Mouse (Mus musculus) erythroblast, adult 5-6 weeks (primary cell): ENCODE results near the gene Gm5089. TPM values are rescaled to one million over a fixed set of nuclear protein-coding genes. Genes with fewer than 3 reads are reported as not detected.

ENCODE experiments used
- ATAC-seq: replicated peaks from 2 replicates; pipeline ENCODE4 v1.8.0; 2016; ENCODE audit warnings: moderate number of reproducible peaks, mild to moderate bottlenecking, moderate TSS enrichment, inconsistent platforms; ENCODE audit not compliant: poor library complexity, low FRiP score, severe bottlenecking
- total RNA-seq, 2 experiments: library from RNA; stranded (forward) in 1 of 2; stranded (reverse) in 1 of 2; fragments of 150-400 nt in 1 of 2; fragments of 200-764, 138-1000 nt in 1 of 2; gene quantifications; 2 replicates each; pipeline versions ENCODE4 v1.2.3 to v1.2.4; 2015 to 2017; ENCODE audit warnings: low replicate concordance in 2 of 2

Gm5089 gene
- total RNA-seq, 2 experiments from 2014 or later = not detected

DNA sequence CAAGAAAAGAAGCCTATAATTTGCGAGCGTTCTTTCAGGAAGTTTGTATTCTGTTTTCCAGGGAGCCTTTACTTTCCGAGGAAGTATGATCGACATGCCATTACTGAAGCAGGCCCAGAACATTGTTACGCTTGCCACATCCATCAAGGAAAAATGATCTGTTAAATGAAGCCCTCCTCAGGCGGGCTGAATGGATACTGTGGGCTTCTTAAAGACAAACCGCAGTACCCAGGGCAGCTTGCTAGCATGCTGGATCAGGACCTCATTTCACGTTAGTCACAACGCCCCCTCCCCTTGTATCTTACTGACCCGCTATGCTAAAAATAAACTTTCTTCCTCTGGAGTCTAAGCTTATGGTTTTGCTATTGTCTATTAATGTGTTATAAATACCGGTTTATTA is 49.0 kb downstream of the Gm5089 start:
- ATAC-seq = no peak

DNA sequence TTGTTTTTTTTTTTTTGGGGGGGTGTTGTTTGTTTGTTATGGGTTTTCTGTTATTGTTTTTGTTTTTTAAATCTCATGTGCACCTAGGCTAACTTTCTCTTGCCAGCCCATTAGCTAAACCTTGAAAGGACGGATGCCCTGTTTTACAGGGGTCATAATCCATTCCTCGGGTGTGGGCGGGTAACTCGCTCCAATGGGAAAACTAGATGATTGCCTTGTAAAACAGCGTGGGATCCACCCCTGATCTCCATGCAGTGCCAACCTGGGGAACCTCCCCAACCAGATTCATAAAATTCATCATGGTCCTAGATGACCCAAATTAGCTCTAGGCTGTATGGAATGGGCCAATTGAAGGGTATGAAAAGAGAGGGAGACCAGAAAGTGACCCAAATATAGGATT is 51.0 kb downstream of the Gm5089 start:
- ATAC-seq = no peak

DNA sequence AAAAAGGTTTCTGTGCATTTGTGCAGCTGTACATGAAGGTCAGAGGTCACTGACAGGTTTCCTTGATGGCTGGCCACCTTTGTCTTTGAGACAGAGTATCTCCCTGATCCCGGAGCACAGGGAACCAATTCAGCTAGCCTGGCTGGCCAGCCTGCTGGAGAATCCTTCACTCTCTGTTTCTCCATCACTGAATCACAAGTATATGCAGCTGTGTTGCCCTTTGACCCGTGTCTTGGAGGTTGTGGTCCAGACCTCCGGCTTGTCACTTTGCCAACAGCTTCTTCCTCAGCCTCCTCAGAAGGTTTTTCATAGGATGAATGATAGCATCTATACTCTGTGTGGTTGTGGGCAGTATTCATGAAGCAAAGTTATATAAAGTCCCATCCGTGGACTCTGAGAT is 52.2 kb downstream of the Gm5089 start:
- no peak for ATAC-seq

DNA sequence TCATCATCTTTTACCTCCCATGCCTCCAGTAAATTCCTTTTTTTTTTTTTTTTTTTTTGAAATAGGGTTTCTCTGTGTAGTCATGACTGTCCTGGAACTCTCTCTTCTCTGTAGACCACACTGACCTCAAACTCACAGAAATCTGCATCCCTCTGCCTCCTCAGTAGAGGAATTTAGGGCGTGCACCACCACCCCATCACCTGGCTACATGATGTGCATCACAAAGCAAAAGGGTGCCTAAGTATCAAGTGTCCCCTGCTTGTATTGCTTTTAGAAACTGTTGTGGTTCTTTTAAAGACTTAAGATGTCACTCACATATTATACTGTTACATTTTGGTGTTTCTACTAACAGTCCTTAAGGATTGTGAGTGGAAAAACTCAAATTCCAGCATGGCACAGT is 57.8 kb downstream of the Gm5089 start:
- no peak for ATAC-seq

DNA sequence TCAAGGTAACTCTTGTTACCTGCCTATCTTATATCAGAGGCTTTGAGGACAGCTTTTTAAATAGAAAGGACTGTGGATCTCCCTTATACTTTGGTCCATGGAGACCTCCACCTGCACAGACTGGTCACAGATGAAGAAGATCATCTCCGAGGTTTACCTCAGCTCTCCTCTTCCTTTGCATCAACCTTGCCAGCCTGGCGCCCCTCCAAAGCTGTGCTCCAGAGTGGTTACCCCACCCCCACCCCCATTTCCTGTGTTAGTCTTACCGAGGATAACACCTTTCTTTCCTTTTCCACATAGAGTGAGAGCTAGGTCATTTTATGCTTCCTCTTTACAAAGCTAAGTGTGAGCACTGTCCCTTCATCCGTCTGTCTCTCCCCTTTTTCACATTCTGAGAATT is 60.0 kb downstream of the Gm5089 start:
- no peak for ATAC-seq

DNA sequence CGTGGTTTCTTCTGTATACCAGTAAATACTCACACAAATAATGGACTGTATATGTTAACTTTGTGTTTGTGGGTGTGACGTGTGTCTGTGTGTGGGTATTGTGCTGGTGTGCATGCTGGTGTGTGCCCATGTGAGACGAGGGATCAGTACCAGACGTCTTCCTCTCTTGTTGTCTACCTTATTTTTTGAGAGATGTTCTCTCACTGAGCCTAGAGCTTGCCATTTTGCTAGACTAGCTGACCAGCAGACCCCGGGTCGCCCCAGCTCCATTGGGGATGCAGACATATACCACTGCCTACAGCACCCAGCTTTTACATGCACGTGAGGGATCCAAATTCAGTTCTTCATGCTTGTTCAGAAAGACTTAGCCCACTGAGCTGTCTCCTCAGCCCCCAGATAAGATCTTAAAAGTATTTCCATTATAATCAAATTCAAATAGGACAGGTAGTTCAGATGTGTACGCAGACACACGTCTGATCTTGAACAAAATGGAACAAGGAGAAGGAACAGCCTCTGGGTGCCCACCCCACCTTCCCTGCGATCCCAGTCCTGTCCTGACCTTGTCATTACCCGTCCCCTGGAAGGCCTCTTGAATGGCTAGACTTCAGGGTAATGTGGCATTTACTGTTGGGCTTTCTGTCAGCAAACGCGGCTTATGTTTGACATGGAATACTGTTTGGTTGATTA is 61.1 kb downstream of the Gm5089 start:
- no peak for ATAC-seq

DNA sequence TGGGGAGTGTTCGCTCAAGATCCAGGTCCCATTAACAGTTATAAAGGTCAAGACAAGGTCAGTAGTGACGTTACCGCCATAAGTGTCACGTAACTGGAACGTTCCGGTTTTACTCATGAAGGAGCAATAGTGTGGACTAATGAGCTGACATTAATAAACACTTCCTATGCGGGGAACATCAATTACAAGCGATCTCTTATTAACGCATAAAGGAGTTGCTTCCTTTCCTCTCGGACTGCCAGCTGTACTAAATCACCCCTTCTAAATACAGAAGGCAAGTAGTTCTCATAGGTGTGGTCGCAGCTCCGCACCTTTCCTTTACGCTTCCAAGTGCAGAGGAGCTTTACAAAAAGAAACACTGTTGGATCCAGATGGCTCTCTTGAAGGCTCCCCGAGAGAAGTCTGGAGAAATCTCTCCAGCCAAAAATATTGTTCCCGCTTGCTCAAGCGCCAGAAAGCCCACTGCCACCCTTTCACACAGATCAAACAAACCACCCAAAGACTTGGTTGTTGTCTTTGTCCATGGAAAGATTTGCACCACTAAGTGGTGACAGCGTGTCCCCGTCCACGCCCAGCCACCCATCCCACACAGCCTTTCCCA is 62.4 kb downstream of the Gm5089 start:
- ATAC-seq = no peak

DNA sequence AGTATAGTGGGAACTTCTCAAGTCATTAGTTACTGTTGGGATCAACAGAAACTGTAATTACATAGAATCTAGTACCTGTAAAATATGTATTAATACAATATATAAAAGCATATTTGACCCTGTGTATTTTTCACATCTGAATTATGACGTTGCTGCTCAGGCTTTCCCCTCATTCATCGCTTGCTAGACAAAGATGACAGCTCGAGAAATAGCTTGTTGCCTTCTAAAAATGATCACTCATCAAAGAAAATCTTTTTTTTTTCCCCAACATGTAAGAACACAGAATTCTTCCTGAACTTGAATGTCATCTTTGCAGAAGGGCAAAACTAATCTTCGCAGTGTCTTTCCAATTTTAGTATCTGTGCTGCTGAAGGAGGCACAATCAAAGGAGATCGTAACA is 63.1 kb downstream of the Gm5089 start:
- ATAC-seq = no peak

DNA sequence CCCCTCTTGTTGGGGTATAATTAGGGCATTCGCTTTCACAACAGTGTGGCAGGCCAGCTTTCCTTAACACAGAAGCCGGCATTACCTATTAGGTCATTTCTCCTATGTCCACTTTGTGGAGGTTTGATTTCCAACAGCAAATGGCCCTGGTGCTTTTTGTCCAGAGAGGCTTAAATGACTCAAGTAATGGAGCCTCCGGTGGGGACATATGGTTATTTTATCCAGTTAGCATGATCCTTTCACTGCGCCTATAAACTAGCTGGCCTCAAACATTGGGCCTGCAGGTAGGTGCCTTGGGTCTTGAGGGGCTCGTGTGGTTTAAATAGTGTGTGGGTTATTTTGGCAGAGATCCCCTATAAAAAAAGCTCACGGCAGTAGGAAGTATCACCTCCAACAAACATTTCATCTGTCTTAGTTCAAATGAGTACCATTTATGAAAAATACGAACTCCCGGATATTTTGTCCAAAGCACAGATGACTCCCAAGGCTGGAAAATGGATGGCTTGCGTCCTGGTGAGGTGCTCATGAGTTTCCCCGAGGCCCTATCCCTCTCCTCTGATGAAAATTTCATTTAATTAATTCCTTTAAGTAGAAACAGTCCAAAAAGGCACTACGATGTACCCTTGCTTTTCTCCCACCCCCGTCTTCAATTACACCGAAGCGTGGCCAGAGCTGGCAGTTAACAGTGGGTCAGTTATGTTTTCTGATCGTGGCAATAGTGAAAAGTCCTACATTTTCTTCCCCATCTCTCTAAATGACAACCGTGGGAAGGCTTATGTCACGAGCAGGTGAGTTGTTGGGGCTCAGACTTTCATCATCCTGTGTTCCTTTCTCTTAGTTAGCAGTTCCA is 64.4 kb downstream of the Gm5089 start:
- no peak for ATAC-seq

DNA sequence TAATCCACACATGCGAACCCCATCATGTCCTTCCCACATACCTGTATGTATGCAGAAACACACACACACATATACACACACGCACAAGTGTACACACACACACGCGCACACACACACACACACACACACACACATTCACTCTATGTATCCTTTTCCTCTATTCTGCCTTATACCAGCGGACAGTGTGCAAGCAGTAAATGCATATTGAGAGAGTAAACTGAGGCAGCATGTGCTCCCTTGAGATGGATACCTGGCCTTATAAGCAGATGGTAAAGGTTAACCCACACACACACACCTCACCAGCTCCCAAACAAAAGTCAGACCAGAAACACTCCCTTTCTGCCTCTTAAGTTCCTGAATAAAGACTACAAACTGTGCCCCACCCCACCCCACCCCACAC is 65.2 kb downstream of the Gm5089 start:
- no peak for ATAC-seq

DNA sequence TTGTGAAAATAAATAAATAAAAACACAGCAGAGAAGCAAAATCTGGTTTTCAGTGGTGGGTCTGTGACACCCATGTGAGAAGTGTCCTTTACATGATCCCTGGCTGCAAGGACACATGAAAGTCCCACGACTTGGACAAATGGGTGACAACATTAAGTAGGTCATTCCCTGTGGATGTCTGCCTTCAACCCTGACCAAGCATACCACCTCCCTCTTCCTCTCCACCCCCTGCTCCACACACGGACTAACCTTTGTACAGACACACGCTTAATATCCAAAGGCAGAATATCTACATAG is 65.7 kb downstream of the Gm5089 start:
- no peak for ATAC-seq

Other genes with a start within 250 kb of the Gm5089 start
- gene Zic5, start 14.6 kb upstream of the Gm5089 start, total RNA-seq (2015; ENCODE audit: low replicate concordance) = not detected in 2 replicates
- not detected in 2 replicates for gene Zic5, start 14.6 kb upstream of the Gm5089 start, total RNA-seq (2017; ENCODE audit: low replicate concordance)
- not detected in 2 replicates for gene Zic2, start 24.3 kb upstream of the Gm5089 start, total RNA-seq (2015; ENCODE audit: low replicate concordance)
- gene Zic2, start 24.3 kb upstream of the Gm5089 start, total RNA-seq (2017; ENCODE audit: low replicate concordance) = not detected in 2 replicates
- gene Gm10837, start 39.5 kb upstream of the Gm5089 start, total RNA-seq (2015; ENCODE audit: low replicate concordance) = not detected in 2 replicates
- not detected in 2 replicates for gene Gm10837, start 39.5 kb upstream of the Gm5089 start, total RNA-seq (2017; ENCODE audit: low replicate concordance)
- 0.96 and 22.2 TPM in 2 replicates for gene Pcca, start 83.2 kb upstream of the Gm5089 start, total RNA-seq (2015; ENCODE audit: low replicate concordance)
- gene Pcca, start 83.2 kb upstream of the Gm5089 start, total RNA-seq (2017; ENCODE audit: low replicate concordance) = 8.4 and 9.8 TPM in 2 replicates